Mouse (Mus musculus) adrenal gland, postnatal 36 days (tissue): Measurements from ENCODE around the gene Arl6ip4. TPM values are rescaled to one million over a fixed set of nuclear protein-coding genes. Genes with fewer than 3 reads are reported as not detected.

Experiments
- DNase-seq, 2 experiments: peaks; one replicate each; pipeline ENCODE4 v3.0.0; 2021; ENCODE audit warnings: mixed read lengths in 1 of 2
- long read RNA-seq, 2 experiments: library from polyadenylated mRNA; stranded (forward); transcript quantifications; one replicate each; pipeline ENCODE4 v2.0.0; 2021; ENCODE audit warnings: borderline sequencing depth in 2 of 2
- total RNA-seq, 2 experiments: library from RNA; stranded (reverse); gene quantifications; 2 replicates each; pipeline ENCODE4 v1.2.3; 2021

Gene Arl6ip4
- total RNA-seq: 10 to 100 TPM; 50.0 to 69.2 TPM
- long read RNA-seq, experiment 1, transcript Arl6ip4-201 (5 exons, 1,192 nt): major isoform, 81 of 97 reads
- long read RNA-seq, experiment 1, partial matches to known transcripts: 9 of 97 reads
- long read RNA-seq, experiment 1, other reads (novel, unspliced or antisense): 4 of 97 reads
- long read RNA-seq, experiment 2, transcript Arl6ip4-201 (5 exons, 1,192 nt): major isoform, 24 of 31 reads
- long read RNA-seq, experiment 2, partial matches to known transcripts: 2 of 31 reads
- long read RNA-seq, experiment 2, other reads (novel, unspliced or antisense): 4 of 31 reads

GRCm38 (mm10) chr5:124115990-124116845, at the start of gene Arl6ip4:
Gene Arl6ip4, plus strand, starts transcription at chr5:124116089.
- DNase-seq: peak; percentile 78 to 81

DNA sequence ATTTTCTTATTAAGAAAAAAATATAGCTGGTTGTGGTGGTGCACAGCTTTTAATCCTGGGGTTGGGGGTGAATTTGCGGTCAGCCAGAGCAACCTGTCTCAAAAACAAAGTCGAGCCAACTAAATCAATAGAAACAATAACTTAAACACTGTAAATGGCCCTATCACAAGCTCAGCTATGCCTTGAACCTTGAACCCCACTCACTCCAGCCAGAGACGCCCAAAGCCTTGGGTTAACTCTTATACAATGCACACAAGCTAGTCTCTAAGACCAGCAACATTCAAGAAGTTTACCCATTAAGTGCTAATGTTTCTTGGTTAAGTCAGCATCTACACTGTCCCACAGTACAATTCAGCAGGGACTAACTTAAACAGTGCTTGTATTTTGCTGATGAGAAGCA, 46.2 kb upstream of the Arl6ip4 start:
- DNase-seq: no peak

GRCm38 (mm10) chr5:124073682-124074081, 42.2 kb upstream of the Arl6ip4 start:
- DNase-seq: no peak

GRCm38 (mm10) chr5:124074845-124075307, 41.0 kb upstream of the Arl6ip4 start:
- DNase-seq: peak; percentile 44 to 50

GRCm38 (mm10) chr5:124075716-124076115, 40.2 kb upstream of the Arl6ip4 start:
- no peak for DNase-seq

DNA sequence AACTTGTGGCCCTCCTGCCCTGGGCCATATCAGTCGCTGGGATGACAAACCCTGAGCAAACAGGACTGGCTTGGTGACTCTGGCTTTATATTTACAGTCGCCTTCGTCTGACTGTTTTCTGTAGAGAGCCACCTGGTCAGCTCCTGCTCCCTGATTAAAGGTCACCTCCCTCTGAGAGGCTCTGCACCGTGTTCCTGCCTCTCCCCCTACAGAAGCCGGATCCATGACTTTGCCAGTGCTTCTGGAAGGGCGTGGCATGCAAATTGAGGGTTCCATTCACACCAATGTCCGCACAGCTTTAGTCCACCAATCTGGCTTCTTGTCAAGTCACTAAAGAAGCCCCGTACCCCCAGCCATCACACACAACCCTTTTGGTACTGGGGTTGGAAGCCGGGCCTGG, 39.3 kb upstream of the Arl6ip4 start:
- DNase-seq: no peak

DNA sequence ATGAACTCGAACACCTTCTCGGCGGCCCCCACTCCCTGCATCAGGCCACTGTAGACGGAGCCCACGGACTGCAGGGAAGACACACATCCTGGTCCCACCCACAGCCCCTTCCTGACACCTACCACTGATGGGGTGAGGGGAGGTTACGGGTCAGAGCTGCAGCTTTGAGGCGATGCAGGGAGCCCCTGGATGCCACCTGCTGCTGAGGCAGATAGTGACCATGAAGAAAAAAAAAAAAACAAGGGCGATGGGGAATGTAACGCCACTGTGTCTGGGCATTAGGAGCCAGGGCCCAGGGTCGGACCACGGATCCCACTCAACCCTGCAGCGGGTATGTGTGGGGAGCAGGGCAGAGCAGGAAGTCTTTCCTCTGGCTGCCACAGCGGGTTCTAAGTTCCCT, 38.6 kb upstream of the Arl6ip4 start:
- DNase-seq: no peak

DNA sequence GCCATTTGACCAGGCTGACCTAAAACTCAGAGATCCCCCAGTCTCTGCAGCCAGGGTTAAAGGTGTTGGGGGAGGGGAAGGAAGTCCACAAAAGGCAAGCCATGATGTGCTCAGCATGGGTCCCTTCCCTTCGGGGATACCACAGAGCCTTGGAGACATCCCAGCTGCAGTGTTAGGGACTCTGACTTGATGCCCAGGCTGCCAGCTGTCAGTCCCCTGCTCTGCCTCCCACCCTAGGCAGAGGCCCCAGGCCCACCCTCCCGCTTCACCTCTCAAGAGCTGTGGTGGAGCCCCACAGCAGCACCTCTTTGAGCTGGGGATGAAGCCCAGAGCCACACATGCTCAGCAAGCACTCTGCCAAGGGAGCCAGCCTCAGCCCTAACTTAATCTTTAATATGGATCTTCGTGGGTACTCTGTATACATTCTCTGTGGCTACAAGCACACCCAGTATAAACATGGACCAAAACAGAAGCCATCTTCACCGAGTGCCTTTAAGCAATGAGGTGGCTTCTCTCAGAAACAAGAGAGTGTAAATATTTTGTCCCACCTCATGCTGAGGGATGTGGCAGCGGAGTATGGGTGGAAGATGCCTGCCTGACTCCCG, 37.9 kb upstream of the Arl6ip4 start:
- no peak for DNase-seq

- no peak for DNase-seq
Measured at GRCm38 (mm10) chr5:124078794-124079416, 37.0 kb upstream of the Arl6ip4 start.

- DNase-seq: no peak
Measured at GRCm38 (mm10) chr5:124079880-124080279, 36.0 kb upstream of the Arl6ip4 start.

GRCm38 (mm10) chr5:124082447-124082846, 33.4 kb upstream of the Arl6ip4 start:
- DNase-seq: no peak

- no peak for DNase-seq
Measured at GRCm38 (mm10) chr5:124082941-124083688, 32.8 kb upstream of the Arl6ip4 start.

GRCm38 (mm10) chr5:124083850-124084587, 31.9 kb upstream of the Arl6ip4 start:
- DNase-seq: no peak

DNA sequence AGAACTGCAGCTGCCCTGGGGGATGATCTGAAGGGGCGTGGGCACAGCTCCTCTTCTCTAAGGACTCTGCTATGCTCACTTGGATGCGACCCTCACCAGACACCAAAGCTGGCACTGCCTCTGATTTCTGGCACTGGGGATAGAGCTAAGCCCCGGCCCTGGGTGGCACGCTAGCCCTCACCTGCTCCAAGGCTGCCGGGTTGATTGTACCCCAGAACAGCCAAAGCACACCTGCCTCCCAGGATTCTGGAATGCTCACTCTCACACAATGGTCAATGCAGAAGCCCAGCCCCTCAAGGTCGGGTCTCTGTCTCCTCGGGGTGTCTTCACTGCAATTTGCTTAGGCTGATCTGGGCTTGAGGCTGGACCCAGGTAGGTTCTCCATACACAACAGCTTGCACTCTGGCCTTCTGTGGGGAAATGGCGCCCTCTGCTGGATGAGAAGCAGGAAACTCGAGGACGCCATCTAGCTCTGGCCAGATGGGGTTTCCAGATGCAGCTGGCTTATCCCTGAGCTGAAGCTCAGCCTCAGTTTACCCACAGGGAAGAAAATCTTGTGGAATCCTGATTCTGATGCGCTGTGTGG, 31.2 kb upstream of the Arl6ip4 start:
- peak; percentile 88 to 91 for DNase-seq

GRCm38 (mm10) chr5:124085513-124085912, 30.4 kb upstream of the Arl6ip4 start:
- no peak for DNase-seq

GRCm38 (mm10) chr5:124086876-124087275, 29.0 kb upstream of the Arl6ip4 start:
- peak; percentile 57 to 68 for DNase-seq

DNA sequence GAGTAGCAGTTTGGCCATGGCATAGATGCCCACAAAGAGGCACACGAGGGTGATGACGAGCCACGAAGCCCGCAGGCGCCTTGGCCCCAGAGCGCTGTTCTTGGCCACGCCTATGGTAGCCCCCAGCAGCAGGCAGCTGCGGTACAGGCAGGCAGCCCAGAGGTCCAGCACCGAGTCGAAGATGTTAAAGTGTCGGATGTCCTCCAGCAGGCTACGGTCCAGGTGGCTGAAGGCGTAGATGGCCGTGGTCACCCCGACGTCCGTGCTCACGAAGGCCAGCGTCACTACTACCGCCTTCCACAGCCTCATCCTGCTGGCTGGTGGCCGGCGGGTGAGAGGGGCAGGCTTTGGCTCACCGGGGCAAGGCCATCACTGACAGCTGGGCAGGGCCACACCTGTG, 26.0 kb upstream of the Arl6ip4 start:
- no peak for DNase-seq

GRCm38 (mm10) chr5:124091951-124092406, 23.9 kb upstream of the Arl6ip4 start:
- no peak for DNase-seq

DNA sequence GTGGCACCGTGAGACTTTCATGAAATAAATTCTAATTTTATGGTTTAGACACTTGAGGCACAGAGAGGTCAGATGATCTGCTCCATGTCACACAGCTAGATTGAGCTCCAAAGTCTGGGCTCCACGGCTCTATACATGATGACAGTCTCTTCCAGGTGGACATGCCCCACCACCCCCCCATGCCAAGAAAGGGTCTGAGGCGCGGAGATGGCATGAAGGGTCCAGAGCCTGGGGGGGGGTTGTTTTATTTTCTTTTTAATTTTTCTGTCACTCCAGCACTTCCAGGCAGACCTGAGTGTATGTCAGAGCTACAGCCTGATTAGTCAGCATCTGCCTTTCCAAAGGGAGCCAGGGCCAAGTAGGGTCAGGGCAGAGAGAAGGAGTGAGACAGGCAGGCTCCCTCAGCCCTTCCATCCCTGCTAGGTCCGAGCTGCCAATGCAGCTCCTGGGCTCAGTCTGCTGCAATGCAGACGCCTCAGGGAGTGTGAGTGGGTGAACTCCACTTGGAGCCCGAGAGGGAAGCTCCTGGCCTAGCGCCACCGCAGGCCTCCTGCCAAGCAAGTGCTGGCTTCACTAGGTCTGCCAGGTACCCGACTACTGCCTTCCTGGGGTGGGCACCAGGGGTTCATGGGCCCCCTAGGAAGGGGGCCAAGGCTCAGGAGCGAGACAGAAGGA, 22.6 kb upstream of the Arl6ip4 start:
- DNase-seq: peak; percentile 57 to 75
